Mouse (Mus musculus): ENCODE data around the gene Pcnx. TPM values are rescaled to one million over a fixed set of nuclear protein-coding genes. Genes with fewer than 3 reads are reported as not detected.

Pcnx gene
- polyA plus RNA-seq, 1 experiment from 2014 or later = 5.1 TPM

DNA sequence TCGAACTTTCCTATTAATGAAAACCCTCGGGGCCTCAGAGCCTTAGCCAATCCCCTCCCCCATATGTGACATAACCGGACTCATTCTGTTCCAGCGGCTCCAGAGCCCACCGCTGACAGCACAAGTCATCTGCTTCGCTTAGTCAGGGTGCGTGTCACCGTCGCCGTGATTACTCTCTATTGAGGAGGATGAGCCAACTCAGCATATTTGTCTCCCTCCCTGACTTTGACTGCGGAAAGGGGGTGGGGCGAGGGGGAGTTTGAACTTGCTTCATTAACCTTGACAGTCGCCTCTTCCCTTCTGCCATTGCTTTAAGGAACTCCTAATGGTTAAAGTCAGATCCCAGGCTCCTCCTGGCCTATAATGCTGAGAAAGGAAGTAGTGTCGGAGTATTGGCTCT, 14.8 kb upstream of the Pcnx start:
- DNase-seq (ENCODE audit: low spot score) (no peak), ATAC-seq (ENCODE audit: low FRiP score, low TSS enrichment) (no peak)
- TF ChIP-seq EP300 (optimal IDR thresholded peaks at IDR 0.05) (no peak), CTCF (IDR thresholded peaks at IDR 0.05; ENCODE audit: low read depth) (no peak)
- Histone ChIP-seq H3K9me3 (ENCODE audit: control insufficient read depth, low read length) (no peaks in the 10 kb centered on the region), H3K4me3 (ENCODE audit: low read depth, low read length) (no peak overlapping the region), H3K9ac (ENCODE audit: low read length) (no peak overlapping the region), H3K27me3 (ENCODE audit: control insufficient read depth, insufficient read depth, low read length) (no peaks in the 10 kb centered on the region), H3K36me3 (ENCODE audit: control insufficient read depth, insufficient read depth, low read length) (no peaks in the 10 kb centered on the region), H3K27ac (replicated peaks) (no peak overlapping the region), H3K4me2 (replicated peaks; ENCODE audit: low read depth) (peak overlapping the region; percentile 31), H3K4me1 (replicated peaks; ENCODE audit: control insufficient read depth, insufficient read depth) (no peaks in the 10 kb centered on the region; the same call in 1 of the 2 replicates)
- 22% methylated on average over 14 of the region's 14 CpGs for WGBS

DNA sequence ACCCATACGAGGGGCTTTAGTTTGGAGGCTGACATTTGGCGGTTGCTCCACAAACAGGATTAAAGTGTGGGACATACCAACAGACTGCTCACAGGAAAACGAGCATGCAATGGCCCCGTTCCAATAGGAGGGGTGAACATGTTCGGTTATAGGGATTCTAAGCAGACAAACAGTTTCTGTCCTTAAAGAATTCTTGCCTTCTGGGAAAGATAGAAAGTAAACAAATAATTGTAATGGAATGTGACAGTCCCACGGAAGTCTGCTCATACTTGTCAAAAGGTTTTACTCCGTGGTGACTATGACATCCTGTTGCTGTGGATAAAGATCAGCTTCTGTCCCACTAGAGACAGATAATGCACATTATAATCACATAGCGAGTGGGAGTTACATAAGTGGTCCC, 10.2 kb upstream of the Pcnx start:
- Histone ChIP-seq H3K36me3 (ENCODE audit: control insufficient read depth, insufficient read depth, low read length) (no peaks in the 10 kb centered on the region), H3K4me2 (replicated peaks; ENCODE audit: low read depth) (no peak overlapping the region), H3K9me3 (ENCODE audit: control insufficient read depth, low read length) (no peaks in the 10 kb centered on the region), H3K9ac (ENCODE audit: low read length) (no peak overlapping the region), H3K27ac (replicated peaks) (no peak overlapping the region), H3K27me3 (ENCODE audit: control insufficient read depth, insufficient read depth, low read length) (no peaks in the 10 kb centered on the region), H3K4me3 (ENCODE audit: low read depth, low read length) (no peak overlapping the region), H3K4me1 (replicated peaks; ENCODE audit: control insufficient read depth, insufficient read depth) (no peaks in the 10 kb centered on the region; the same call in 1 of the 2 replicates)
- ATAC-seq (ENCODE audit: low FRiP score, low TSS enrichment) (no peak), DNase-seq (ENCODE audit: low spot score) (no peak)
- WGBS = 28% methylated on average over 8 of the region's 8 CpGs
- TF ChIP-seq EP300 (optimal IDR thresholded peaks at IDR 0.05) (no peak), CTCF (IDR thresholded peaks at IDR 0.05; ENCODE audit: low read depth) (no peak)

DNA sequence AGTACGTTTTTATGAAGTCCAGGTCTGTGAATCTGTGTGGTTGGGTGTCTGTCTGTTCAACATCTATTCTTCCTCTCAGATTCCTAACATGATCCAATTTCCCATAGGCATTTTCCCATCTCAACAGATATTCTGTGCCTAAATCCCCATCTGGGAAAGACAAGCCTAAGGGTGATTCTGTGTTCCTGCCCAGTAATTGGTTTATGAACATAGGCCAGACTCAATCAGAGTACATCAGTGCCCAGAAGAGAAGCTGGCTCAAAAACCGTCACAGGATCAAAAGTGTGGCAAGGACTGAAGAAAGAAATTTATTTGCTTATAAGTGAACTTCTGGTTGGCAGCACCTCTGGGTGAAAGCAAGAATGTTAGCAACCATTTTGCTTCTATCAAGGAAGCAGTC, 7.3 kb upstream of the Pcnx start:
- WGBS = 65% methylated on average over 2 of the region's 2 CpGs
- Histone ChIP-seq H3K36me3 (ENCODE audit: control insufficient read depth, insufficient read depth, low read length) (no peaks in the 10 kb centered on the region), H3K27me3 (ENCODE audit: control insufficient read depth, insufficient read depth, low read length) (no peaks in the 10 kb centered on the region), H3K27ac (replicated peaks) (peak overlapping the region; percentile 74), H3K4me2 (replicated peaks; ENCODE audit: low read depth) (no peak overlapping the region), H3K4me3 (ENCODE audit: low read depth, low read length) (no peak overlapping the region), H3K9me3 (ENCODE audit: control insufficient read depth, low read length) (no peaks in the 10 kb centered on the region), H3K9ac (ENCODE audit: low read length) (no peak overlapping the region), H3K4me1 (replicated peaks; ENCODE audit: control insufficient read depth, insufficient read depth) (0 out of 2 replicates have a peak, but pooled peaks cover 1% of the 10 kb centered on the region)
- no peak for TF ChIP-seq CTCF (IDR thresholded peaks at IDR 0.05; ENCODE audit: low read depth)
- no peak for TF ChIP-seq EP300 (optimal IDR thresholded peaks at IDR 0.05)
- no peak for DNase-seq (ENCODE audit: low spot score)
- no peak for ATAC-seq (ENCODE audit: low FRiP score, low TSS enrichment)

DNA sequence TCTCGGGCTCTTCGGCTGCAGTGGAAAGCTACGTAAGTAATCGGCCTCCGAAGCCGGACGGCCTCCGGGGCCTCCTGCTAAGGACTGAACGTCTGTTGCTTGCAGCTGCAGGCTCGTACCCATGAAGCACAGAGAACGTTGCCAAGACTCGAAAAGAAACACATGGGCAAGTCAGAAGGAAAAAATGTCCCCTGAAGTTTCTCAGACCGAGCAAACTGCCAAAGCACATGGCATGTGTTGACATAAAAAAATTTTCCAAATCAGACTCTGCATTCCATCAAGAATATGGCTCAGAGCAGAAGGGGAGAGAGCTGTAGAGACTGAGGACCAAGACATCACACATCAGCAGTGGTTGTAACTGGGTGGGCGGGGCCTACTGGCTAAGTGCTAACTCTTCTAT, 6.8 kb upstream of the Pcnx start:
- Histone ChIP-seq H3K27me3 (ENCODE audit: control insufficient read depth, insufficient read depth, low read length) (no peaks in the 10 kb centered on the region), H3K9ac (ENCODE audit: low read length) (no peak overlapping the region), H3K36me3 (ENCODE audit: control insufficient read depth, insufficient read depth, low read length) (no peaks in the 10 kb centered on the region), H3K4me3 (ENCODE audit: low read depth, low read length) (no peak overlapping the region), H3K4me1 (replicated peaks; ENCODE audit: control insufficient read depth, insufficient read depth) (0 out of 2 replicates have a peak, but pooled peaks cover 5% of the 10 kb centered on the region), H3K27ac (replicated peaks) (peak overlapping the region; percentile 74), H3K9me3 (ENCODE audit: control insufficient read depth, low read length) (no peaks in the 10 kb centered on the region), H3K4me2 (replicated peaks; ENCODE audit: low read depth) (no peak overlapping the region)
- TF ChIP-seq EP300 (optimal IDR thresholded peaks at IDR 0.05) = peak; percentile 59
- no peak for TF ChIP-seq CTCF (IDR thresholded peaks at IDR 0.05; ENCODE audit: low read depth)
- 52% methylated on average over 14 of the region's 14 CpGs for WGBS
- DNase-seq (ENCODE audit: low spot score) (no peak), ATAC-seq (ENCODE audit: low FRiP score, low TSS enrichment) (peak; percentile 51; the same call in 1 of the 2 replicates)

DNA sequence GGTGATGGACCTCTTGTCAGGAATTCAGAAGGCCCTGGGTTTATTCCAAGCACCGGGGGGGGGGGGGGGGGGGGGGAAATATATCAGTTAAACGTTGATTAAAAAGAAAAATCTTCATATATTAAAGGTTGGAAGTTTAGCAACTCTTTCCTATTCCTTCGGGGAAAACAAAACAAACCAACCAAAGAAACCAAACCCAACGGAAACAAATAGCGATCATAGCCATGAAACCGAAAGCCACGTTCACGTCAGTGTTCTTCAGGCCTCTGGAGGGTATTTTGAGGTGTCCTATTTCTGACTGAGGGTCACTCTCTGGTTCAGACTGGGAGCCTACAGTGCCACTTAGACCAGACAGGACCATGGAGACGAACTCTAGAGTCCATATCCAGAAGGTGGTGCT, 6.3 kb upstream of the Pcnx start:
- Histone ChIP-seq H3K9me3 (ENCODE audit: control insufficient read depth, low read length) (no peaks in the 10 kb centered on the region), H3K36me3 (ENCODE audit: control insufficient read depth, insufficient read depth, low read length) (no peaks in the 10 kb centered on the region), H3K4me2 (replicated peaks; ENCODE audit: low read depth) (no peak overlapping the region), H3K4me1 (replicated peaks; ENCODE audit: control insufficient read depth, insufficient read depth) (0 out of 2 replicates have a peak, but pooled peaks cover 6% of the 10 kb centered on the region), H3K4me3 (ENCODE audit: low read depth, low read length) (no peak overlapping the region), H3K27ac (replicated peaks) (0 out of 2 replicates have a peak overlapping the region, but pooled peaks have one; percentile 74), H3K9ac (ENCODE audit: low read length) (no peak overlapping the region), H3K27me3 (ENCODE audit: control insufficient read depth, insufficient read depth, low read length) (no peaks in the 10 kb centered on the region)
- TF ChIP-seq EP300 (optimal IDR thresholded peaks at IDR 0.05) (no peak), CTCF (IDR thresholded peaks at IDR 0.05; ENCODE audit: low read depth) (no peak)
- no peak for DNase-seq (ENCODE audit: low spot score)
- ATAC-seq (ENCODE audit: low FRiP score, low TSS enrichment) = no peak
- 87% methylated on average over 8 of the region's 9 CpGs for WGBS

DNA sequence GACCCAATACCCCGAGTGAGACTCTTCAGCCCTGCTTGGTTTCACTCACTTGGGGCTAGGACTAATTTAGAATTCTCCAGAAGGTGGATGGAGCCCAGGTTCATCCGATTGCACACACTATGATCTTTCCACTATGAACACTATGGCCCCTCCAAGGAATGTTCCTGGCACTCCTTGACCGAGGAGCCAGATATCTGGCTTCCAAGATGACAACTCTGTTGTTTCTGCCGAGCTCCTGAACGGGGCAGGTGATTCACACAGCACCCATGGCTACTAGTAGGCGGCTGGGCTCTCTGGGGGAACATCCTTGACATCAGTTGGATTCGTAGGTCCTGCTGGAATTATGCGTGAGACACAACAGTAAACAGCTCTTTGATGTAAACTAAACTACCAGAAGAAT, 4.8 kb upstream of the Pcnx start:
- Histone ChIP-seq H3K27me3 (ENCODE audit: control insufficient read depth, insufficient read depth, low read length) (no peaks in the 10 kb centered on the region), H3K9me3 (ENCODE audit: control insufficient read depth, low read length) (no peaks in the 10 kb centered on the region), H3K36me3 (ENCODE audit: control insufficient read depth, insufficient read depth, low read length) (no peaks in the 10 kb centered on the region), H3K9ac (ENCODE audit: low read length) (no peak overlapping the region), H3K27ac (replicated peaks) (no peak overlapping the region), H3K4me2 (replicated peaks; ENCODE audit: low read depth) (no peak overlapping the region), H3K4me3 (ENCODE audit: low read depth, low read length) (no peak overlapping the region), H3K4me1 (replicated peaks; ENCODE audit: control insufficient read depth, insufficient read depth) (0 out of 2 replicates have a peak, but pooled peaks cover 6% of the 10 kb centered on the region)
- TF ChIP-seq EP300 (optimal IDR thresholded peaks at IDR 0.05) = no peak
- TF ChIP-seq CTCF (IDR thresholded peaks at IDR 0.05; ENCODE audit: low read depth) = no peak
- 64% methylated on average over 8 of the region's 8 CpGs for WGBS
- ATAC-seq (ENCODE audit: low FRiP score, low TSS enrichment) (no peak), DNase-seq (ENCODE audit: low spot score) (no peak)

All from stomach, postnatal 0 days (tissue).